Mouse (Mus musculus) liver, embryonic 11.5 days (tissue): ENCODE data around the gene 1600002K03Rik. TPM values are rescaled to one million over a fixed set of nuclear protein-coding genes. Genes with fewer than 3 reads are reported as not detected.
A peak's percentile ranks its signal among the peaks of the same experiment; 100 is the strongest.

ENCODE experiments used
- ATAC-seq: fragments of 200-750 bp; cut with Nextera tagmentation; replicated peaks from 2 replicates; pipeline ENCODE4 v1.8.0; 2017; ENCODE audit warnings: moderate number of reproducible peaks, mild to moderate bottlenecking, moderate TSS enrichment, moderate library complexity; ENCODE audit not compliant: low FRiP score
- DNase-seq: peaks from one replicate; pipeline ENCODE4 v3.0.0-alpha.2; 2017; ENCODE audit warnings: low spot score
- H3K27ac ChIP-seq: fragments of 300-500 bp; sonication (generic); 2 replicates; pipeline ENCODE4 v1.5.1; 2014; ENCODE audit warnings: mild to moderate bottlenecking, low read depth, low read length, control low read depth
- H3K27me3 ChIP-seq: fragments of 300-500 bp; sonication (generic); replicated peaks from 2 replicates; pipeline ENCODE4 v1.6.1; 2014; ENCODE audit warnings: low read length, mixed read lengths; ENCODE audit not compliant: control insufficient read depth, insufficient read depth
- H3K36me3 ChIP-seq: fragments of 300-500 bp; sonication (generic); 2 replicates; pipeline ENCODE4 v1.6.1; 2014; ENCODE audit warnings: mild to moderate bottlenecking, low read length, moderate library complexity, mixed read lengths; ENCODE audit not compliant: control insufficient read depth, insufficient read depth
- H3K4me1 ChIP-seq: fragments of 300-500 bp; sonication (generic); replicated peaks from 2 replicates; pipeline ENCODE4 v1.6.1; 2014; ENCODE audit warnings: low read length, mixed read lengths; ENCODE audit not compliant: control insufficient read depth, insufficient read depth
- H3K4me2 ChIP-seq: fragments of 300-500 bp; sonication (generic); 2 replicates; pipeline ENCODE4 v1.6.1; 2014; ENCODE audit warnings: mild to moderate bottlenecking, control low read depth, moderate library complexity
- H3K4me3 ChIP-seq: fragments of 300-500 bp; sonication (generic); 2 replicates; pipeline ENCODE4 v1.5.1; 2014; ENCODE audit warnings: low read depth, low read length, control low read depth
- H3K9ac ChIP-seq: fragments of 300-500 bp; sonication (generic); 2 replicates; pipeline ENCODE4 v1.6.1; 2014; ENCODE audit warnings: low read depth, low read length, control low read depth
- H3K9me3 ChIP-seq: fragments of 300-500 bp; sonication (generic); 2 replicates; pipeline ENCODE4 v1.6.1; 2016; ENCODE audit warnings: low read length, inconsistent platforms, mixed read lengths; ENCODE audit not compliant: control insufficient read depth
- WGBS: fragments of 180-500 bp; shearing (Covaris S2); extraction: QIAGEN DNeasy Blood & Tissue Kit; methylation state at CpG from one replicate; pipeline ENCODE4 v1.1.7; 2014; 5-methylcytosine and 5-hydroxymethylcytosine counted together
- polyA plus RNA-seq: library from polyadenylated mRNA; unstranded; fragments of >200 nt; fragmentation: Nextera tagmentation; extraction: Ambion mirVana; gene quantifications from 2 replicates; pipeline ENCODE4 v1.2.1, GENCODE M21; 2014

Gene 1600002K03Rik
- polyA plus RNA-seq, 1 experiment from 2014 or later = 27.4 TPM

GRCm38 (mm10) chr10:80156002-80156751 lies 16.6 kb upstream of the 1600002K03Rik start:
- Histone ChIP-seq H3K9me3 (no peaks in the 10 kb centered on the region), H3K9ac (no peak overlapping the region), H3K27me3 (no peaks in the 10 kb centered on the region), H3K4me2 (no peak overlapping the region), H3K4me1 (peaks cover 79% of the 10 kb centered on the region), H3K36me3 (peaks cover 54% of the 10 kb centered on the region), H3K4me3 (no peak overlapping the region), H3K27ac (no peak overlapping the region)
- ATAC-seq (no peak), DNase-seq (no peak)
- WGBS = 84% methylated on average over 29 of the region's 29 CpGs

DNA sequence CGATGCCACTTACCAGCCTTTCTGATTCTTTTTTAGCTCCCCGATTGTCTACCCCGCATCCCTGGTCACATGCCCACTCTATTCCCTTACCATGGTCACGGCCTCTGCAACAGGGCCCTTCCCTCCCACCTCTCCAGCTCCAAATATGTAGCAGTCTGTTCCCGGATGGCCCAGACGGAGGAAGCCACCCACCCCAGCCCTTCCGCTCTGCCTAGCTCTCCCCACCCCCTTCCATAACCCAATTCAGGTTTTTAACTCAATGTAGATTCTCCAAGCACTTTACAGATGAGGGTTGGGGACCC lies 16.0 kb upstream of the 1600002K03Rik start:
- no peak overlapping the region; the same call in 1 of the 2 replicates for H3K27ac ChIP-seq
- DNase-seq = no peak
- peaks cover 51% of the 10 kb centered on the region for H3K36me3 ChIP-seq
- H3K9ac ChIP-seq = no peak overlapping the region
- 75% methylated on average over 7 of the region's 7 CpGs for WGBS
- H3K9me3 ChIP-seq = no peaks in the 10 kb centered on the region
- peaks cover 81% of the 10 kb centered on the region for H3K4me1 ChIP-seq
- H3K4me3 ChIP-seq = no peak overlapping the region
- no peak overlapping the region for H3K4me2 ChIP-seq
- ATAC-seq = no peak
- no peaks in the 10 kb centered on the region for H3K27me3 ChIP-seq

GRCm38 (mm10) chr10:80157141-80157929 lies 15.4 kb upstream of the 1600002K03Rik start:
- Histone ChIP-seq H3K36me3 (peaks cover 46% of the 10 kb centered on the region), H3K4me2 (peak overlapping the region; percentile 13; the same call in 1 of the 2 replicates), H3K9me3 (no peaks in the 10 kb centered on the region), H3K27me3 (no peaks in the 10 kb centered on the region), H3K4me1 (peaks cover 82% of the 10 kb centered on the region), H3K27ac (no peak overlapping the region; the same call in 1 of the 2 replicates), H3K9ac (no peak overlapping the region), H3K4me3 (no peak overlapping the region)
- DNase-seq (no peak), ATAC-seq (no peak)
- WGBS = 72% methylated on average over 15 of the region's 15 CpGs

DNA sequence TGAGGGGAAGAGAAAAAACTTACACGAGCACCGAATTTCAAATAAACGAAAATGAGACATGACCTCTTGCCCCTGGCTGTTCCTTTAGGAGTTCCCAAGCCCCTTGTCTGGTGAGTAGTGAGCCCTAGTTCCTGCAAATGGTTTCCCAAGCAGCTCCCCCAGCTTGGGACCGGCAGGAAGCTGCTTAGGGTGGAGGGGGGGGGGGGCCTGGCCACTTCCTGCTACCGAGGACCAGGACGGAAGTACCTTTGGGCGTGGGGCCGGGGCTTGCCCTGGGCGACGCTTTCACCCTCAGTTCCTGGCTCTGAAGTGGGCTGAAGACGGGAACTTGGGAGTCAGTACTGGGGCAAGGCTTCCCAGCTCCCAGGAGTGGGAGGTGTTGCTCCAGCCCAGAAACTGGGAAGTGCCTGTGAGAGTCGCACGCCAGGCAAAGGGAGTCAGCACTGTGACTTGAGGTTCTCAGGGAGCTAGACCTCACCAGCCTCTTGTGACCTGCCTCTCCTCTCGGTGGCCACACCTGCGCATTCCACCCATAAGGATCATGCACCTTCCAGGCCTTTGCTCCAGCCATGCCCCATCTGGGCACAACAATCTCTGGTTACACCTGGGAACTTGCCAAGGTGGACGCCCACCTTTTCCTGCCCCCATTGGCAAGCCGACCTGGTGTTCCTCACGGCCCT lies 14.3 kb upstream of the 1600002K03Rik start:
- Histone ChIP-seq H3K4me2 (peak overlapping the region; percentile 94), H3K4me3 (peak overlapping the region; percentile 54; the same call in 1 of the 2 replicates), H3K27ac (peak overlapping the region; percentile 84), H3K36me3 (peaks cover 37% of the 10 kb centered on the region), H3K9ac (peak overlapping the region; percentile 46), H3K4me1 (peaks cover 81% of the 10 kb centered on the region), H3K9me3 (no peaks in the 10 kb centered on the region), H3K27me3 (no peaks in the 10 kb centered on the region)
- DNase-seq (peak; percentile 75), ATAC-seq (no peak)
- WGBS = 12% methylated on average over 18 of the region's 18 CpGs

GRCm38 (mm10) chr10:80159021-80159560 lies 13.7 kb upstream of the 1600002K03Rik start:
- Histone ChIP-seq H3K27me3 (no peaks in the 10 kb centered on the region), H3K4me1 (peaks cover 80% of the 10 kb centered on the region), H3K27ac (peak overlapping the region; percentile 84), H3K36me3 (peaks cover 32% of the 10 kb centered on the region), H3K9ac (peak overlapping the region; percentile 57), H3K4me3 (peak overlapping the region; percentile 54), H3K4me2 (peak overlapping the region; percentile 94), H3K9me3 (no peaks in the 10 kb centered on the region)
- WGBS = 17% methylated on average over 12 of the region's 12 CpGs
- ATAC-seq (no peak), DNase-seq (peak; percentile 60)

- under 1% methylated on average over 55 of the region's 55 CpGs for WGBS
- DNase-seq = peak; percentile 96
Measured at GRCm38 (mm10) chr10:80159561-80160454, 12.9 kb upstream of the 1600002K03Rik start.

GRCm38 (mm10) chr10:80160455-80161371 lies 12.0 kb upstream of the 1600002K03Rik start:
- Histone ChIP-seq H3K4me2 (peak overlapping the region; percentile 94), H3K4me1 (peaks cover 82% of the 10 kb centered on the region), H3K9me3 (no peaks in the 10 kb centered on the region), H3K9ac (peak overlapping the region; percentile 70), H3K27me3 (no peaks in the 10 kb centered on the region), H3K36me3 (peaks cover 17% of the 10 kb centered on the region), H3K27ac (peak overlapping the region; percentile 93), H3K4me3 (peak overlapping the region; percentile 54)
- under 1% methylated on average over 33 of the region's 33 CpGs for WGBS
- 0 out of 2 replicates have a peak, but pooled peaks have one; percentile 9 for ATAC-seq
- DNase-seq = peak; percentile 84

More at GRCm38 (mm10) chr10:80159561-80160454, 12.9 kb upstream of the 1600002K03Rik start:
- Histone ChIP-seq H3K4me2 (peak overlapping the region; percentile 94), H3K36me3 (peaks cover 25% of the 10 kb centered on the region), H3K9me3 (no peaks in the 10 kb centered on the region), H3K27ac (peak overlapping the region; percentile 93), H3K4me3 (peak overlapping the region; percentile 54), H3K27me3 (no peaks in the 10 kb centered on the region), H3K9ac (peak overlapping the region; percentile 70), H3K4me1 (peaks cover 81% of the 10 kb centered on the region)
- ATAC-seq = peak; percentile 84
